Comparison of ENCODE assay signal across 8 mouse cellular contexts in genomic region chr3:79627484-79628181, GRCm38 (mm10). TPM values are rescaled to one million over a fixed set of nuclear protein-coding genes. Genes with fewer than 3 reads are reported as not detected.
A peak's percentile ranks its signal among the peaks of the same experiment; 100 is the strongest.
DNase-seq lines count a peak whose midpoint lies in the region; ATAC-seq and TF ChIP-seq lines count a peak whose summit lies in the region.

No protein-coding gene starts in this region.

- peak overlapping the region; percentile 76 for H3K4me3 ChIP-seq in lung, postnatal 0 days (ENCODE audit: low read depth, low read length)
- H3K4me3 ChIP-seq in hindbrain, embryonic 15.5 days: peak overlapping the region; percentile 74
- H3K4me3 ChIP-seq in midbrain, embryonic 16.5 days (ENCODE audit: low read depth, low read length): peak overlapping the region; percentile 79

- no peak for ATAC-seq in lung, postnatal 0 days
- ATAC-seq in hindbrain, embryonic 15.5 days (ENCODE audit: low FRiP score, low read depth): no peak
- ATAC-seq in midbrain, embryonic 16.5 days: no peak

- H3K9ac ChIP-seq in lung, postnatal 0 days (replicated peaks; ENCODE audit: low read depth): 0 out of 2 replicates have a peak overlapping the region, but pooled peaks have one; percentile 62
- peak overlapping the region; percentile 67 for H3K9ac ChIP-seq in hindbrain, embryonic 15.5 days
- peak overlapping the region; percentile 67 for H3K9ac ChIP-seq in midbrain, embryonic 16.5 days (ENCODE audit: low read depth, low read length)

- H3K4me1 ChIP-seq in lung, postnatal 0 days (ENCODE audit: insufficient read depth, low read depth, low read length): peaks cover 4% of the 10 kb centered on the region; the same call in 1 of the 2 replicates
- H3K4me1 ChIP-seq in hindbrain, embryonic 15.5 days (replicated peaks): peaks cover 11% of the 10 kb centered on the region
- H3K4me1 ChIP-seq in midbrain, embryonic 16.5 days (ENCODE audit: control insufficient read depth, insufficient read depth, low read length): peaks cover 11% of the 10 kb centered on the region

- peak overlapping the region; percentile 80 for H3K4me2 ChIP-seq in lung, postnatal 0 days (replicated peaks; ENCODE audit: low read depth, low read length)
- peak overlapping the region; percentile 84 for H3K4me2 ChIP-seq in hindbrain, embryonic 15.5 days
- H3K4me2 ChIP-seq in midbrain, embryonic 16.5 days (ENCODE audit: low read length): peak overlapping the region; percentile 87

- intact Hi-C loops in left cerebral cortex, postnatal 36 days (cut with DNase I): no loop called here

- no peak overlapping the region; the same call in 1 of the 2 replicates for H3K27ac ChIP-seq in lung, postnatal 0 days (ENCODE audit: low read length)
- peak overlapping the region; percentile 73; the same call in 1 of the 2 replicates for H3K27ac ChIP-seq in hindbrain, embryonic 15.5 days (replicated peaks)
- H3K27ac ChIP-seq in midbrain, embryonic 16.5 days (ENCODE audit: low read length): no peak overlapping the region; the same call in 1 of the 2 replicates

- no peak for TF ChIP-seq EP300 in lung, postnatal 0 days (IDR thresholded peaks at IDR 0.05)

- no peaks in the 10 kb centered on the region for H3K9me3 ChIP-seq in lung, postnatal 0 days (ENCODE audit: low read length)
- H3K9me3 ChIP-seq in hindbrain, embryonic 15.5 days: no peaks in the 10 kb centered on the region
- no peaks in the 10 kb centered on the region for H3K9me3 ChIP-seq in midbrain, embryonic 16.5 days (replicated peaks; ENCODE audit: control insufficient read depth, low read length, poor library complexity, severe bottlenecking)

- 0 out of 2 replicates have a peak, but pooled peaks cover 4% of the 10 kb centered on the region for H3K36me3 ChIP-seq in lung, postnatal 0 days (ENCODE audit: insufficient read depth, low read length)
- peaks cover 10% of the 10 kb centered on the region for H3K36me3 ChIP-seq in hindbrain, embryonic 15.5 days
- H3K36me3 ChIP-seq in midbrain, embryonic 16.5 days (ENCODE audit: control insufficient read depth, insufficient read depth, low read length): peaks cover 5% of the 10 kb centered on the region

- WGBS in lung, postnatal 0 days: 16% methylated on average over 10 of the region's 10 CpGs
- WGBS in hindbrain, embryonic 15.5 days: 29% methylated on average over 10 of the region's 10 CpGs
- WGBS in midbrain, embryonic 16.5 days: 27% methylated on average over 10 of the region's 10 CpGs

- peak; percentile 12 for DNase-seq in lung, postnatal 0 days (ENCODE audit: low spot score)
- DNase-seq in lung, postnatal 25 days (ENCODE audit: low spot score): no peak
- DNase-seq in c-Kit-positive CD71-positive TER-119-negative erythroid progenitor cells, embryonic 14.5 days (ENCODE audit: low read depth): peak; percentile 39
- DNase-seq in urinary bladder, postnatal 10 days (ENCODE audit: low spot score): no peak
- no peak for DNase-seq in left cerebral cortex, postnatal 36 days (ENCODE audit: low spot score in 2 of 2)
- DNase-seq in thymus, postnatal 4 days: no peak

- H3K27me3 ChIP-seq in lung, postnatal 0 days (replicated peaks; ENCODE audit: insufficient read depth, low read length): no peaks in the 10 kb centered on the region
- H3K27me3 ChIP-seq in hindbrain, embryonic 15.5 days: no peaks in the 10 kb centered on the region
- H3K27me3 ChIP-seq in midbrain, embryonic 16.5 days (ENCODE audit: control insufficient read depth, insufficient read depth, low read depth, low read length): no peaks in the 10 kb centered on the region

- TF ChIP-seq CTCF in lung, postnatal 0 days (IDR thresholded peaks at IDR 0.05): peak; percentile 49

RNA-seq across cellular contexts. Expression of gene 4930579G24Rik, which starts 1.2 kb away (rescaled TPM):
- 4.3 and 5.3 TPM in 2 replicates for polyA plus RNA-seq in lung, postnatal 0 days (2015; fragmentation: Nextera tagmentation; extraction: Ambion mirVana)
- polyA plus RNA-seq in hindbrain, embryonic 15.5 days (2015; fragmentation: Nextera tagmentation; extraction: Ambion mirVana): 7.0 and 7.2 TPM in 2 replicates
- polyA plus RNA-seq in midbrain, embryonic 16.5 days (2015; fragmentation: Nextera tagmentation; extraction: Ambion mirVana): 5.3 and 6.4 TPM in 2 replicates
- 1 to 10 TPM; 1.4 to 1.5 TPM for total RNA-seq in left cerebral cortex, postnatal 36 days (2021)

RNA-seq across cellular contexts. Expression of gene Etfdh, which starts 1.7 kb away (rescaled TPM):
- 53.3 and 53.5 TPM in 2 replicates for polyA plus RNA-seq in lung, postnatal 0 days (2015; fragmentation: Nextera tagmentation; extraction: Ambion mirVana)
- 44.5 and 44.9 TPM in 2 replicates for polyA plus RNA-seq in hindbrain, embryonic 15.5 days (2015; fragmentation: Nextera tagmentation; extraction: Ambion mirVana)
- polyA plus RNA-seq in midbrain, embryonic 16.5 days (2015; fragmentation: Nextera tagmentation; extraction: Ambion mirVana): 39.4 and 40.8 TPM in 2 replicates
- total RNA-seq in left cerebral cortex, postnatal 36 days (2021): 10 to 100 TPM; 23.5 to 27.4 TPM

RNA-seq across cellular contexts. Expression of gene Ppid, which starts 36.5 kb away (rescaled TPM):
- 36.6 and 44.6 TPM in 2 replicates for polyA plus RNA-seq in lung, postnatal 0 days (2015; fragmentation: Nextera tagmentation; extraction: Ambion mirVana)
- polyA plus RNA-seq in hindbrain, embryonic 15.5 days (2015; fragmentation: Nextera tagmentation; extraction: Ambion mirVana): 145 and 146 TPM in 2 replicates
- polyA plus RNA-seq in midbrain, embryonic 16.5 days (2015; fragmentation: Nextera tagmentation; extraction: Ambion mirVana): 148 and 157 TPM in 2 replicates
- 10 to 100 TPM; 55.1 to 72.5 TPM for total RNA-seq in left cerebral cortex, postnatal 36 days (2021)

Comparison
In these comparisons a context has a peak if more than half of its experiments do, and no peak if none do; other contexts are left out.
1. DNase-seq: peak in lung, postnatal 0 days (single experiment) and c-Kit-positive CD71-positive TER-119-negative erythroid progenitor cells, embryonic 14.5 days (single experiment); none in lung, postnatal 25 days (single experiment), urinary bladder, postnatal 10 days (single experiment), left cerebral cortex, postnatal 36 days (0 of 2) and thymus, postnatal 4 days (single experiment).
2. Peak in every context shown above with its lines, with median percentiles within 50 percentile points of each other: H3K4me2 ChIP-seq, H3K4me3 ChIP-seq and H3K9ac ChIP-seq.